Mouse (Mus musculus): ENCODE results near the gene Myo1e. TPM values are rescaled to one million over a fixed set of nuclear protein-coding genes. Genes with fewer than 3 reads are reported as not detected.

The Myo1e gene
- total and polyA plus RNA-seq, 3 experiments: 0.14 to 0.49 TPM; not detected in 1

- H3K27me3 ChIP-seq (ENCODE audit: insufficient read depth, low read length): peaks cover 15% of the 10 kb centered on the region
- H3K4me1 ChIP-seq (ENCODE audit: insufficient read depth, low read depth, low read length): no peaks in the 10 kb centered on the region
- H3K4me3 ChIP-seq (ENCODE audit: low read depth, low read length): no peak overlapping the region
- peaks cover 50% of the 10 kb centered on the region for H3K36me3 ChIP-seq (replicated peaks)
- 0 out of 2 replicates have a peak, but pooled peaks cover 2% of the 10 kb centered on the region for H3K9me3 ChIP-seq (replicated peaks)
- DNase-seq (ENCODE audit: low spot score) (no peak), ATAC-seq (ENCODE audit: extremely low read depth, insufficient number of reproducible peaks, low FRiP score, poor library complexity, severe bottlenecking) (no peak)
- TF ChIP-seq GATA2 (IDR thresholded peaks at IDR 0.05; ENCODE audit: borderline replicate concordance, low read depth, low read length): no peak
- no peak for TF ChIP-seq CTCF (IDR thresholded peaks at IDR 0.05; ENCODE audit: low read depth, low read length)
- no peak for TF ChIP-seq POLR2AphosphoS5 (IDR thresholded peaks at IDR 0.05; ENCODE audit: insufficient replicate concordance, low read depth, low read length)
- TF ChIP-seq TAL1 (conservative IDR thresholded peaks at IDR 0.05; ENCODE audit: low read depth, low read length): no peak
- no peak for TF ChIP-seq GATA1 (IDR thresholded peaks at IDR 0.05; ENCODE audit: borderline replicate concordance, low read length)
Measured at GRCm38 (mm10) chr9:70406596-70406995, 199.4 kb downstream of the Myo1e start.

- Histone ChIP-seq H3K4me3 (ENCODE audit: low read depth, low read length) (no peak overlapping the region), H3K9me3 (replicated peaks) (0 out of 2 replicates have a peak, but pooled peaks cover 2% of the 10 kb centered on the region), H3K27me3 (ENCODE audit: insufficient read depth, low read length) (peaks cover 5% of the 10 kb centered on the region), H3K36me3 (replicated peaks) (peaks cover 71% of the 10 kb centered on the region), H3K4me1 (ENCODE audit: insufficient read depth, low read depth, low read length) (no peaks in the 10 kb centered on the region)
- DNase-seq (ENCODE audit: low spot score): no peak
- no peak for ATAC-seq (ENCODE audit: extremely low read depth, insufficient number of reproducible peaks, low FRiP score, poor library complexity, severe bottlenecking)
- TF ChIP-seq TAL1 (conservative IDR thresholded peaks at IDR 0.05; ENCODE audit: low read depth, low read length): no peak
- TF ChIP-seq POLR2AphosphoS5 (IDR thresholded peaks at IDR 0.05; ENCODE audit: insufficient replicate concordance, low read depth, low read length): no peak
- TF ChIP-seq CTCF (IDR thresholded peaks at IDR 0.05; ENCODE audit: low read depth, low read length): no peak; the same call in 1 of the 2 replicates
- TF ChIP-seq GATA1 (IDR thresholded peaks at IDR 0.05; ENCODE audit: borderline replicate concordance, low read length): no peak
- no peak for TF ChIP-seq GATA2 (IDR thresholded peaks at IDR 0.05; ENCODE audit: borderline replicate concordance, low read depth, low read length)
Measured at GRCm38 (mm10) chr9:70408791-70409190, 201.6 kb downstream of the Myo1e start.

DNA sequence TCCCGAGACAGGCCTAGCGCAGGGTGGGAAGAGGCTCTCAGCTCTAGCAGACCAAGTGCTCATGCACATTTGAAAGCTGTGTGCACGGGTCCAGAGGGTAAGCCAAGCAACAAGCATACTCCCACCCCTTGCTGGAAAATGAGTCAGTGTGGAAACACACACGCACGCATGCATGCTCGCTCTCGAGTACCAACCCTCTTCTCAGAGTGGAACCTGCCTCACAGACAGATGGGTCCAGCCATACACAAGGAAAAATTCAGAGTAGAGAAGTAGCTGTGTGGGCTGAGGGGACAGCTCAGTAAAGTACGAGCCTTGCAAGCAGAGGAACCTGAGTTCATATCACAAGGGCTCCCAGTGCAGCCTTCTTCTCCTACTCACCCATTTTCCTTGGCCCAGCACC, 202.6 kb downstream of the Myo1e start:
- DNase-seq (ENCODE audit: low spot score) (no peak), ATAC-seq (ENCODE audit: extremely low read depth, insufficient number of reproducible peaks, low FRiP score, poor library complexity, severe bottlenecking) (no peak)
- Histone ChIP-seq H3K9me3 (replicated peaks) (0 out of 2 replicates have a peak, but pooled peaks cover 2% of the 10 kb centered on the region), H3K27me3 (ENCODE audit: insufficient read depth, low read length) (no peaks in the 10 kb centered on the region), H3K4me3 (ENCODE audit: low read depth, low read length) (no peak overlapping the region), H3K4me1 (ENCODE audit: insufficient read depth, low read depth, low read length) (no peaks in the 10 kb centered on the region), H3K36me3 (replicated peaks) (peaks cover 80% of the 10 kb centered on the region)
- TF ChIP-seq POLR2AphosphoS5 (IDR thresholded peaks at IDR 0.05; ENCODE audit: insufficient replicate concordance, low read depth, low read length) (no peak), GATA1 (IDR thresholded peaks at IDR 0.05; ENCODE audit: borderline replicate concordance, low read length) (no peak), CTCF (IDR thresholded peaks at IDR 0.05; ENCODE audit: low read depth, low read length) (no peak), GATA2 (IDR thresholded peaks at IDR 0.05; ENCODE audit: borderline replicate concordance, low read depth, low read length) (no peak), TAL1 (conservative IDR thresholded peaks at IDR 0.05; ENCODE audit: low read depth, low read length) (no peak)

GRCm38 (mm10) chr9:70410668-70411067, 203.5 kb downstream of the Myo1e start:
- H3K27me3 ChIP-seq (ENCODE audit: insufficient read depth, low read length): no peaks in the 10 kb centered on the region
- TF ChIP-seq GATA2 (IDR thresholded peaks at IDR 0.05; ENCODE audit: borderline replicate concordance, low read depth, low read length) (no peak), TAL1 (conservative IDR thresholded peaks at IDR 0.05; ENCODE audit: low read depth, low read length) (no peak), GATA1 (IDR thresholded peaks at IDR 0.05; ENCODE audit: borderline replicate concordance, low read length) (no peak), POLR2AphosphoS5 (IDR thresholded peaks at IDR 0.05; ENCODE audit: insufficient replicate concordance, low read depth, low read length) (no peak), CTCF (IDR thresholded peaks at IDR 0.05; ENCODE audit: low read depth, low read length) (no peak)
- H3K4me1 ChIP-seq (ENCODE audit: insufficient read depth, low read depth, low read length): no peaks in the 10 kb centered on the region; the same call in 1 of the 2 replicates
- peaks cover 89% of the 10 kb centered on the region for H3K36me3 ChIP-seq (replicated peaks)
- no peak overlapping the region for H3K4me3 ChIP-seq (ENCODE audit: low read depth, low read length)
- ATAC-seq (ENCODE audit: extremely low read depth, insufficient number of reproducible peaks, low FRiP score, poor library complexity, severe bottlenecking): no peak
- H3K9me3 ChIP-seq (replicated peaks): 0 out of 2 replicates have a peak, but pooled peaks cover 2% of the 10 kb centered on the region
- no peak for DNase-seq (ENCODE audit: low spot score)

DNA sequence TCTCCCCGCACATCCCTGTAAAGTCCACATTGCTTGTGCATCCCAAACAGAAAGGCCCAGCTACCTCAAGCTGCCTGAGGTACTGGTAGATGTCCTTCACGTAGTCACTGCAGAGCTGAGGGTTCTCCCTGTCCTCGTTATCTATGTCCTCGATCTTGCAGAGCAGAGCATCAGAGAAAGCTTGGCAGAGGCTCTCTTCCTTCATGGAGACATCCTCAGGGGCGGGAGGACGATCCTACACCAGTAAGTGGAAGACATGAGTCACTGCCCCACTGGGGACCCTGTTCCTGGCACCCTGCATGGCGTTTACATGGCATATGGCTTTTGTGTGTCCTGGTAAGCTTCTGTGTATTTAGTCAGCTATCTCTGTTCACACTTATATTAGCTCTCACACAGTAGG, 205.9 kb downstream of the Myo1e start:
- TF ChIP-seq GATA2 (IDR thresholded peaks at IDR 0.05; ENCODE audit: borderline replicate concordance, low read depth, low read length) (no peak), GATA1 (IDR thresholded peaks at IDR 0.05; ENCODE audit: borderline replicate concordance, low read length) (no peak), TAL1 (conservative IDR thresholded peaks at IDR 0.05; ENCODE audit: low read depth, low read length) (no peak)
- peaks cover 95% of the 10 kb centered on the region for H3K36me3 ChIP-seq (replicated peaks)
- no peak for ATAC-seq (ENCODE audit: extremely low read depth, insufficient number of reproducible peaks, low FRiP score, poor library complexity, severe bottlenecking)

DNA sequence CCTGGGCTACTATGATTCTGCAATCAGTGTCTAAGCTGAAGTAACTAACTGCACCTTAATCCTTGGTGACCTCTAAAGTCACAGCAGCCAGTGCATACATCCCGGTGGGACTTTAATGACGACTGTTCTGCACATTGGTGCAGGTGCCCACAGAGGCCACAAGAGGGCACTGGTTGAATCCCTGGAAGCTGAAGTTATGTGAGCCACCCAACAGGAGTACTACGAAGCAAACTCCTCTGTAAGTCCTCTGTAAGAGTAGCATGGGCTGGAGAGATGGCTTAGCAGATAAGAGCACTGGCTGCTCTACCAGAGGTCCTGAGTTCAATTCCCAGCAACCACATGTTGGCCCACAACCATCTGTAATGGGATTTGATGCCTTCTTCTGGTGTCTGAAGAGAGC, 209.3 kb downstream of the Myo1e start:
- H3K27me3 ChIP-seq (ENCODE audit: insufficient read depth, low read length): no peaks in the 10 kb centered on the region
- no peak overlapping the region for H3K4me3 ChIP-seq (ENCODE audit: low read depth, low read length)
- peaks cover 3% of the 10 kb centered on the region; the same call in 1 of the 2 replicates for H3K4me1 ChIP-seq (ENCODE audit: insufficient read depth, low read depth, low read length)
- peaks cover 74% of the 10 kb centered on the region for H3K36me3 ChIP-seq (replicated peaks)
- no peak for TF ChIP-seq GATA2 (IDR thresholded peaks at IDR 0.05; ENCODE audit: borderline replicate concordance, low read depth, low read length)
- TF ChIP-seq POLR2AphosphoS5 (IDR thresholded peaks at IDR 0.05; ENCODE audit: insufficient replicate concordance, low read depth, low read length): no peak
- no peak for TF ChIP-seq TAL1 (conservative IDR thresholded peaks at IDR 0.05; ENCODE audit: low read depth, low read length)
- no peak for TF ChIP-seq GATA1 (IDR thresholded peaks at IDR 0.05; ENCODE audit: borderline replicate concordance, low read length)
- TF ChIP-seq CTCF (IDR thresholded peaks at IDR 0.05; ENCODE audit: low read depth, low read length): peak; percentile 82
- no peak for DNase-seq (ENCODE audit: low spot score)
- no peak for ATAC-seq (ENCODE audit: extremely low read depth, insufficient number of reproducible peaks, low FRiP score, poor library complexity, severe bottlenecking)
- H3K9me3 ChIP-seq (replicated peaks): no peaks in the 10 kb centered on the region

More for the DNA sequence above, 205.9 kb downstream of the Myo1e start:
- H3K27me3 ChIP-seq (ENCODE audit: insufficient read depth, low read length): no peaks in the 10 kb centered on the region
- 0 out of 2 replicates have a peak, but pooled peaks cover 2% of the 10 kb centered on the region for H3K9me3 ChIP-seq (replicated peaks)
- H3K4me3 ChIP-seq (ENCODE audit: low read depth, low read length): no peak overlapping the region
- no peak for DNase-seq (ENCODE audit: low spot score)
- H3K4me1 ChIP-seq (ENCODE audit: insufficient read depth, low read depth, low read length): no peaks in the 10 kb centered on the region; the same call in 1 of the 2 replicates

Data from G1E (cell line).